Mouse (Mus musculus) CH12.LX (cell line): Measurements from ENCODE around the gene Mapkapk2. TPM values are rescaled to one million over a fixed set of nuclear protein-coding genes. Genes with fewer than 3 reads are reported as not detected.

ENCODE experiments used
- DNase-seq: peaks from one replicate; pipeline ENCODE4 v3.0.0-alpha.2; 2013; ENCODE audit errors: extremely low read depth
- H3K27ac ChIP-seq: 2 replicates; pipeline ENCODE4 v1.5.1; 2012; ENCODE audit warnings: low read depth, mild to moderate bottlenecking, control low read depth, moderate library complexity; ENCODE audit not compliant: insufficient read depth
- H3K27me3 ChIP-seq: replicated peaks from 2 replicates; pipeline ENCODE3; 2012; ENCODE audit warnings: inconsistent platforms
- H3K36me3 ChIP-seq, 2 experiments: replicated peaks in 1 of 2; 2 replicates each; pipeline versions ENCODE3 to v1.6.1; 2012; ENCODE audit warnings: inconsistent platforms in 1 of 2, low read length in 1 of 2, mild to moderate bottlenecking in 1 of 2, mixed read lengths in 1 of 2, moderate library complexity in 1 of 2; ENCODE audit not compliant: control insufficient read depth in 1 of 2, insufficient read depth in 1 of 2
- H3K4me1 ChIP-seq, 2 experiments: 2 replicates each; pipeline ENCODE4 v1.6.1; 2012; ENCODE audit warnings: inconsistent platforms in 1 of 2, moderate library complexity in 1 of 2; ENCODE audit not compliant: insufficient read depth in 2 of 2, control insufficient read depth in 1 of 2
- H3K4me2 ChIP-seq: 2 replicates; pipeline ENCODE4 v1.6.1; 2012; ENCODE audit warnings: low read depth, mild to moderate bottlenecking, control low read depth; ENCODE audit not compliant: poor library complexity, insufficient read depth, severe bottlenecking
- H3K4me3 ChIP-seq, 3 experiments: fragments of 150-350 bp in 1 of 3; sonication (generic) in 1 of 3; replicated peaks in 1 of 3; 2 replicates each; pipeline versions ENCODE3 to v1.5.1; 2011 to 2012; ENCODE audit warnings: low read depth in 2 of 3, low read length in 2 of 3, mild to moderate bottlenecking in 2 of 3, moderate library complexity in 2 of 3, control low read depth in 1 of 3, improper control_type of control experiment in 1 of 3, inconsistent platforms in 1 of 3, mixed read lengths in 1 of 3; ENCODE audit not compliant: poor library complexity in 1 of 3
- H3K79me2 ChIP-seq: replicated peaks from 2 replicates; pipeline ENCODE4 v1.6.1; 2012; ENCODE audit warnings: mild to moderate bottlenecking, moderate library complexity; ENCODE audit not compliant: control insufficient read depth, poor library complexity, insufficient read depth, severe bottlenecking; ENCODE audit errors: extremely low read depth
- H3K9ac ChIP-seq: 2 replicates; pipeline ENCODE4 v1.6.1; 2012; ENCODE audit warnings: low read depth, mild to moderate bottlenecking, control low read depth, moderate library complexity; ENCODE audit not compliant: insufficient read depth
- H3K9me3 ChIP-seq: replicated peaks from 2 replicates; pipeline ENCODE3; 2012; ENCODE audit warnings: low read length, inconsistent platforms, mixed read lengths
- BHLHE40 ChIP-seq: IDR thresholded peaks from 2 replicates; pipeline ENCODE4 v1.6.1; 2011; ENCODE audit warnings: mild to moderate bottlenecking, low read depth, low read length, improper control_type of control experiment
- CHD1 ChIP-seq: IDR thresholded peaks from 2 replicates; pipeline ENCODE4 v1.6.1; 2012; ENCODE audit warnings: low read depth, low read length, improper control_type of control experiment, inconsistent platforms
- CHD2 ChIP-seq: IDR thresholded peaks from 2 replicates; pipeline ENCODE4 v1.6.1; 2011; ENCODE audit warnings: low read length, improper control_type of control experiment
- E2F4 ChIP-seq: IDR thresholded peaks from 2 replicates; pipeline ENCODE4 v1.6.1; 2011; ENCODE audit warnings: low read depth, low read length, improper control_type of control experiment; ENCODE audit not compliant: insufficient replicate concordance
- ELF1 ChIP-seq: IDR thresholded peaks from 2 replicates; pipeline ENCODE4 v1.6.1; 2014; ENCODE audit warnings: low read depth, mild to moderate bottlenecking, inconsistent platforms, low read length, improper control_type of control experiment
- EP300 ChIP-seq: IDR thresholded peaks from 2 replicates; pipeline ENCODE4 v1.6.1; 2011; ENCODE audit warnings: low read length, improper control_type of control experiment
- ETS1 ChIP-seq: conservative IDR thresholded peaks from 2 replicates; pipeline ENCODE4 v1.6.1; 2012; ENCODE audit warnings: low read depth, mild to moderate bottlenecking, inconsistent platforms, low read length, improper control_type of control experiment, moderate library complexity
- HCFC1 ChIP-seq: IDR thresholded peaks from 2 replicates; pipeline ENCODE4 v1.6.1; 2012; ENCODE audit warnings: low read depth, mild to moderate bottlenecking, inconsistent platforms, low read length, improper control_type of control experiment
- IRF4 ChIP-seq: IDR thresholded peaks from 2 replicates; pipeline ENCODE4 v1.6.1; 2014; ENCODE audit warnings: low read depth, mild to moderate bottlenecking, inconsistent platforms, low read length, improper control_type of control experiment
- JUN ChIP-seq: IDR thresholded peaks from 2 replicates; pipeline ENCODE4 v1.6.1; 2011; ENCODE audit warnings: low read depth, mild to moderate bottlenecking, low read length, improper control_type of control experiment, moderate library complexity; ENCODE audit not compliant: insufficient read depth
- JUND ChIP-seq: conservative IDR thresholded peaks from 2 replicates; pipeline ENCODE4 v1.6.1; 2011; ENCODE audit warnings: low read depth, low read length, improper control_type of control experiment
- MAFK ChIP-seq: IDR thresholded peaks from 2 replicates; pipeline ENCODE4 v1.6.1; 2011; ENCODE audit warnings: low read length, improper control_type of control experiment; ENCODE audit not compliant: insufficient replicate concordance
- MAX ChIP-seq: IDR thresholded peaks from 2 replicates; pipeline ENCODE4 v1.6.1; 2011; ENCODE audit warnings: low read length, improper control_type of control experiment
- MAZ ChIP-seq: IDR thresholded peaks from 2 replicates; pipeline ENCODE4 v1.6.1; 2012; ENCODE audit warnings: low read depth, mild to moderate bottlenecking, inconsistent platforms, low read length, improper control_type of control experiment, moderate library complexity
- MEF2A ChIP-seq: IDR thresholded peaks from 2 replicates; pipeline ENCODE4 v1.6.1; 2014; ENCODE audit warnings: low read depth, mild to moderate bottlenecking, inconsistent platforms, low read length, improper control_type of control experiment, borderline replicate concordance
- MXI1 ChIP-seq: IDR thresholded peaks from 2 replicates; pipeline ENCODE4 v1.6.1; 2011; ENCODE audit warnings: mild to moderate bottlenecking, low read depth, low read length, improper control_type of control experiment
- MYC ChIP-seq: IDR thresholded peaks from 2 replicates; pipeline ENCODE4 v1.6.1; 2011; ENCODE audit warnings: low read depth, mild to moderate bottlenecking, improper control_type of control experiment, low read length
- NELFE ChIP-seq: IDR thresholded peaks from 2 replicates; pipeline ENCODE4 v1.6.1; 2011; ENCODE audit warnings: low read depth, low read length, improper control_type of control experiment
- NRF1 ChIP-seq: IDR thresholded peaks from 2 replicates; pipeline ENCODE4 v1.6.1; 2014; ENCODE audit warnings: low read depth, mild to moderate bottlenecking, inconsistent platforms, low read length, improper control_type of control experiment, moderate library complexity
- PAX5 ChIP-seq: IDR thresholded peaks from 2 replicates; pipeline ENCODE4 v1.6.1; 2012; ENCODE audit warnings: low read length, inconsistent platforms, mixed read lengths
- POLR2A ChIP-seq: IDR thresholded peaks from 2 replicates; pipeline ENCODE4 v1.6.1; 2011; ENCODE audit warnings: low read depth, mild to moderate bottlenecking, improper control_type of control experiment, low read length
- POLR2AphosphoS2 ChIP-seq: IDR thresholded peaks from 2 replicates; pipeline ENCODE4 v1.6.1; 2011; ENCODE audit warnings: low read depth, low read length, improper control_type of control experiment
- RAD21 ChIP-seq: IDR thresholded peaks from 2 replicates; pipeline ENCODE4 v1.6.1; 2011; ENCODE audit warnings: low read depth, mild to moderate bottlenecking, low read length, improper control_type of control experiment, moderate library complexity
- RCOR1 ChIP-seq: conservative IDR thresholded peaks from 2 replicates; pipeline ENCODE4 v1.6.1; 2012; ENCODE audit warnings: low read depth, mild to moderate bottlenecking, inconsistent platforms, low read length, improper control_type of control experiment
- SIN3A ChIP-seq: IDR thresholded peaks from 2 replicates; pipeline ENCODE4 v1.6.1; 2012; ENCODE audit warnings: low read length, improper control_type of control experiment, inconsistent platforms
- SMC3 ChIP-seq: IDR thresholded peaks from 2 replicates; pipeline ENCODE4 v1.6.1; 2011; ENCODE audit warnings: low read depth, low read length, improper control_type of control experiment
- TBP ChIP-seq: conservative IDR thresholded peaks from 2 replicates; pipeline ENCODE4 v1.6.1; 2011; ENCODE audit warnings: low read depth, low read length, improper control_type of control experiment
- TCF12 ChIP-seq: IDR thresholded peaks from 2 replicates; pipeline ENCODE4 v1.6.1; 2014; ENCODE audit warnings: low read depth, mild to moderate bottlenecking, inconsistent platforms, low read length, improper control_type of control experiment
- UBTF ChIP-seq: IDR thresholded peaks from 2 replicates; pipeline ENCODE4 v1.6.1; 2012; ENCODE audit warnings: low read depth, mild to moderate bottlenecking, inconsistent platforms, low read length, improper control_type of control experiment, moderate library complexity
- USF1 ChIP-seq: IDR thresholded peaks from 2 replicates; pipeline ENCODE4 v1.6.1; 2014; ENCODE audit warnings: low read depth, mild to moderate bottlenecking, inconsistent platforms, low read length, improper control_type of control experiment
- USF2 ChIP-seq: conservative IDR thresholded peaks from 2 replicates; pipeline ENCODE4 v1.6.1; 2011; ENCODE audit warnings: low read depth, low read length, improper control_type of control experiment
- ZC3H11A ChIP-seq: IDR thresholded peaks from 2 replicates; pipeline ENCODE4 v1.6.1; 2012; ENCODE audit warnings: low read depth, mild to moderate bottlenecking, inconsistent platforms, low read length, improper control_type of control experiment
- ZKSCAN1 ChIP-seq: IDR thresholded peaks from 2 replicates; pipeline ENCODE4 v1.6.1; 2012; ENCODE audit warnings: low read depth, inconsistent platforms, low read length, improper control_type of control experiment, borderline replicate concordance
- ZMIZ1 ChIP-seq: IDR thresholded peaks from 2 replicates; pipeline ENCODE4 v1.6.1; 2012; ENCODE audit warnings: low read depth, mild to moderate bottlenecking, inconsistent platforms, low read length, improper control_type of control experiment
- ZNF384 ChIP-seq: IDR thresholded peaks from 2 replicates; pipeline ENCODE4 v1.6.1; 2012; ENCODE audit warnings: low read depth, low read length, improper control_type of control experiment, inconsistent platforms
- dilution Hi-C: fragments of 300-500 bp; cut with MboI; formaldehyde crosslinking; loops from 2 replicates; pipeline ENCODE4 v1.14.3; 2020; ENCODE audit warnings: low sequenced_read_pairs; ENCODE audit not compliant: extremely low pct_unique_long_range_greater_than_20kb, extremely low pct_ligation_motif_present
- in situ Hi-C: fragments of 300-500 bp; cut with MboI; formaldehyde crosslinking; loops from 3 replicates; pipeline ENCODE4 v1.14.3; 2019; ENCODE audit warnings: low sequenced_read_pairs, low pct_ligation_motif_present, low pct_unique_long_range_greater_than_20kb, mixed read lengths
- polyA plus RNA-seq: library from polyadenylated mRNA; unstranded; fragments of >175 nt; gene quantifications from 2 replicates; pipeline ENCODE4 v1.2.1, GENCODE M21; 2012; ENCODE audit warnings: low read depth; ENCODE audit not compliant: insufficient read length
- total RNA-seq, 2 experiments: library from RNA; depleted of rRNA; stranded (reverse); fragments of 300-350 nt in 1 of 2; fragments of >200 nt in 1 of 2; gene quantifications; 2 replicates each; pipeline ENCODE4 v1.2.3; 2012 to 2014

Gene Mapkapk2
- total and polyA plus RNA-seq, 3 experiments = 55.0 to 63.5 (median 62.9) TPM

DNA sequence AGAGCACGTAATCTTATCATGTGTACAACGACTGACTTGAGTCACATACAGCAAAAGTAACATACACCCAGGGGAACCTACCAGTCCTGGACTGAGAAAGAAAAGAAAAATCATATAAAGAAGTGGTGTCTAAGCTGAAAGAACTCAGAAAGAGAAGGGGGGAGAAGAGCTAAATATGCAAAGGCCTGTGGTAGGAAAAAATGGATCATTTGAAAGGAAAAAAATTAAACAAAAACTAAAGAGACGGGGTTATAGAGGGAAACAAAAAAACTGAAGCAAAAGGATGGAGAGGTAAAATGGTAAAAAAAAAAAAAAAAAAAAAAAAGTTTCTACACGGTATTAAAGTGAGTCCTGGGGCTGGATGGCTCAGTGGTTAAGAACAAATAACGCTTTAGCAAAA is 83.7 kb downstream of the Mapkapk2 start (continued):
- TF ChIP-seq USF1 (no peak), USF2 (no peak), SMC3 (0 out of 2 replicates have a peak, but pooled peaks have one; percentile 11), PAX5 (no peak), MAFK (peak; percentile 26; the same call in 1 of the 2 replicates), MAZ (no peak), ZKSCAN1 (no peak), ELF1 (no peak)
- TF ChIP-seq, all 38 proteins: peak for 12

DNA sequence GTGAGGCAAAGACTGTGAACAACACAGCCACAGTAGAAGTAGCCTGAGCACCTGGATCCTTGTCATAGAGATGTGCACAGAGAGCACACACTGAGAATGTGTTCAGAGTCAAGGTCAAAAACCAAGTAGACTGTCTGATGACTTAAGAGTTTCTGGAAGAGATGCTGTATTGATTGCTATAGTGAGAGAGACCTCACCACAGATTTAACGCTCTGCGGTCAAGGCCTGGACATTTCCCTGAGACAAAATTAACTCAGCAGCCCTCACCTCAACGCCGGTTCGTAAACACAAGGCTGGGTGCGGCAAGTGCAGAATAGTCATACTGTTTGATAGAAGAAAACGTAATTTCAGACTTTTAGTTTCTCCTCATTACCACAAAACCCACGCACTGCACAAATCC is 85.1 kb downstream of the Mapkapk2 start:
- peak overlapping the region; percentile 17; the same call in 1 of the 2 replicates for H3K4me2 ChIP-seq
- no peaks in the 10 kb centered on the region for H3K36me3 ChIP-seq
- H3K4me1 ChIP-seq = peaks cover 45 to 95% of the 10 kb centered on the region in 2 experiments
- peak; percentile 63 for DNase-seq
- no peaks in the 10 kb centered on the region for H3K9me3 ChIP-seq
- peak overlapping the region; percentile 86 for H3K27ac ChIP-seq
- dilution Hi-C loops (no loop called here), in situ Hi-C loops (no loop called here)
- H3K27me3 ChIP-seq = no peaks in the 10 kb centered on the region
- no peak for TF ChIP-seq PAX5
- TF ChIP-seq UBTF = no peak
- TF ChIP-seq RCOR1 = no peak
- TF ChIP-seq MAX = no peak
- TF ChIP-seq ZC3H11A = no peak
- TF ChIP-seq POLR2AphosphoS2 = no peak
- TF ChIP-seq RAD21 = no peak; the same call in 1 of the 2 replicates
- no peak for TF ChIP-seq NRF1
- no peak for TF ChIP-seq NELFE
- TF ChIP-seq TCF12 = peak; percentile 50; the same call in 1 of the 2 replicates
- TF ChIP-seq ZKSCAN1 = no peak
- no peak for TF ChIP-seq CHD2
- no peak for TF ChIP-seq HCFC1
- TF ChIP-seq CHD1 = no peak
- no peak; the same call in 1 of the 2 replicates for TF ChIP-seq SMC3
- no peak; the same call in 1 of the 2 replicates for TF ChIP-seq MXI1
- peak; percentile 93 for TF ChIP-seq MEF2A
- no peak for TF ChIP-seq MAZ
- no peak for TF ChIP-seq USF2
- TF ChIP-seq IRF4 = peak; percentile 81
- TF ChIP-seq JUND = peak; percentile 54; the same call in 1 of the 2 replicates
- TF ChIP-seq POLR2A = 0 out of 2 replicates have a peak, but pooled peaks have one; percentile 37
- peak; percentile 32; the same call in 1 of the 2 replicates for TF ChIP-seq JUN
- TF ChIP-seq BHLHE40 = peak; percentile 79
- TF ChIP-seq E2F4 = no peak
- TF ChIP-seq MYC = 0 out of 2 replicates have a peak, but pooled peaks have one; percentile 29
- no peak for TF ChIP-seq ZMIZ1
- 0 out of 2 replicates have a peak, but pooled peaks have one; percentile 30 for TF ChIP-seq TBP
- TF ChIP-seq ETS1 = peak; percentile 89
- TF ChIP-seq ELF1 = no peak
- TF ChIP-seq SIN3A = peak; percentile 38; the same call in 1 of the 2 replicates
- peak; percentile 72 for TF ChIP-seq EP300
- TF ChIP-seq USF1 = no peak
- no peak; the same call in 1 of the 2 replicates for TF ChIP-seq ZNF384
- TF ChIP-seq MAFK = peak; percentile 38; the same call in 1 of the 2 replicates
- peak overlapping the region; percentile 21; the same call in 1 of the 2 replicates for H3K9ac ChIP-seq
- no peak overlapping the region for H3K4me3 ChIP-seq
- no peaks in the 10 kb centered on the region; the same call in 1 of the 2 replicates for H3K79me2 ChIP-seq
